Mouse (Mus musculus): ENCODE data around the gene Gyg. TPM values are rescaled to one million over a fixed set of nuclear protein-coding genes. Genes with fewer than 3 reads are reported as not detected.

The Gyg gene
- total and polyA plus RNA-seq, 3 experiments: 19.6 to 26.2 (median 22.7) TPM

DNA sequence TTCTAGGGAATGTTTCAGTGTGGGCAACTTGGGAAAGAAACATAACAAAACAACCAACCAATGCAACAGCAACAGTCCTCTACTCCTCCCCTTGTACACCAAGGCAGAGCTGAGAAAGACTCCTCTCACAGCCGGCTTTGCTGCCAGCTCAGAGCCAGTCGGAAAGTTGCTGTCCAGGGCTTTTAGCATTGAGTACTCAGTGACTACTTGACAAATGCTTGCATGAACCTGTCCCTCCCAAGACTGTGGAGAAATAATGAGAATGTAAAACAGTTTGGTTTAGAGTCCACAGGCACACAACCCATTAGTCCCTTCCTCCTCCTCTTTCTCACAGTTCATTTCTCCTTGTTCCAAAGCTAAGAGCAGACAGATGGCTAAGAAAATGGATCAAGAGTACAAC is 10.7 kb downstream of the Gyg start:
- dilution Hi-C loops (cut with MboI; ENCODE audit: extremely low pct_ligation_motif_present, extremely low pct_unique_long_range_greater_than_20kb, low sequenced_read_pairs) (no loop called here), in situ Hi-C loops (cut with MboI; ENCODE audit: low pct_ligation_motif_present, low pct_unique_long_range_greater_than_20kb, low sequenced_read_pairs) (no loop called here)
- Histone ChIP-seq H3K27me3 (replicated peaks) (no peaks in the 10 kb centered on the region), H3K79me2 (replicated peaks; ENCODE audit: control insufficient read depth, extremely low read depth, insufficient read depth, poor library complexity, severe bottlenecking) (no peaks in the 10 kb centered on the region), H3K4me1 (ENCODE audit: control insufficient read depth in 1 of 2, insufficient read depth in 2 of 2) (peaks cover 0 to 3% of the 10 kb centered on the region in 2 experiments; a peak in 1 of 4 replicates), H3K4me2 (ENCODE audit: insufficient read depth, low read depth, poor library complexity, severe bottlenecking) (no peak overlapping the region), H3K4me3 (replicated peaks in 1 of 3; ENCODE audit: low read depth in 2 of 3, low read length in 2 of 3, poor library complexity in 1 of 3) (no peak overlapping the region), H3K27ac (ENCODE audit: insufficient read depth, low read depth) (no peak overlapping the region), H3K36me3 (replicated peaks in 1 of 2; ENCODE audit: control insufficient read depth in 1 of 2, insufficient read depth in 1 of 2, low read length in 1 of 2) (peaks cover 12 to 45% of the 10 kb centered on the region in 2 experiments), H3K9ac (ENCODE audit: insufficient read depth, low read depth) (no peak overlapping the region), H3K9me3 (replicated peaks; ENCODE audit: low read length) (no peaks in the 10 kb centered on the region)
- no peak for DNase-seq (ENCODE audit: extremely low read depth)
- TF ChIP-seq POLR2AphosphoS2 (IDR thresholded peaks at IDR 0.05; ENCODE audit: low read depth, low read length): no peak
- no peak for TF ChIP-seq MEF2A (IDR thresholded peaks at IDR 0.05; ENCODE audit: borderline replicate concordance, low read depth, low read length)
- no peak for TF ChIP-seq POLR2A (IDR thresholded peaks at IDR 0.05; ENCODE audit: low read depth, low read length)
- no peak for TF ChIP-seq IRF4 (IDR thresholded peaks at IDR 0.05; ENCODE audit: low read depth, low read length)
- no peak for TF ChIP-seq JUND (conservative IDR thresholded peaks at IDR 0.05; ENCODE audit: low read depth, low read length)
- no peak for TF ChIP-seq SIN3A (IDR thresholded peaks at IDR 0.05; ENCODE audit: low read length)
- no peak for TF ChIP-seq E2F4 (IDR thresholded peaks at IDR 0.05; ENCODE audit: insufficient replicate concordance, low read depth, low read length)
- TF ChIP-seq USF1 (IDR thresholded peaks at IDR 0.05; ENCODE audit: low read depth, low read length): no peak
- TF ChIP-seq CHD2 (IDR thresholded peaks at IDR 0.05; ENCODE audit: low read length): no peak
- no peak for TF ChIP-seq MAFK (IDR thresholded peaks at IDR 0.05; ENCODE audit: insufficient replicate concordance, low read length)
- TF ChIP-seq BHLHE40 (IDR thresholded peaks at IDR 0.05; ENCODE audit: low read depth, low read length): no peak
- TF ChIP-seq CTCF (conservative IDR thresholded peaks at IDR 0.05 in 1 of 2, IDR thresholded peaks at IDR 0.05 in 1 of 2; ENCODE audit: low read depth in 2 of 2, low read length in 2 of 2): no peak
- TF ChIP-seq RCOR1 (conservative IDR thresholded peaks at IDR 0.05; ENCODE audit: low read depth, low read length): no peak
- no peak for TF ChIP-seq UBTF (IDR thresholded peaks at IDR 0.05; ENCODE audit: low read depth, low read length)
- no peak for TF ChIP-seq PAX5 (IDR thresholded peaks at IDR 0.05; ENCODE audit: low read length)
- TF ChIP-seq MXI1 (IDR thresholded peaks at IDR 0.05; ENCODE audit: low read depth, low read length): no peak
- no peak for TF ChIP-seq TCF12 (IDR thresholded peaks at IDR 0.05; ENCODE audit: low read depth, low read length)

DNA sequence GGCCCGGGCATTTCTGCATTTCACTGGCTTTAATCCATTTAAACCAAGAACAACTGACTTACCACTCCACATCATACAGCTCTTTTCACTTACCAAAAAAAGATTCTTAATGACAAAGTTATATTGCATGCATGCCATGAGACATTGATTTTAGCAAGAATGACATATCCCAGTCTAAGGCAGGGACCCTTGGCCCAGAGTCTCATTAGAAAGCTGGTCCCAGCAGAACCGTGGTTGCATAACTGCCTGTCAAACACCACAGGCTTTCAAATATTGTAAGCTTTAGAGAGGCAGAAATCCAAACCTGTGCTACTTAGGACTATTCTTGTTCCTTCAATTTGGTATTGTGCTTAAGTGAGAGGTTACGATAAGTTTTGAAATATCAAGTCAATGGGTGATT is 11.4 kb downstream of the Gyg start:
- no peak overlapping the region for H3K27ac ChIP-seq (ENCODE audit: insufficient read depth, low read depth)
- peaks cover 0 to 3% of the 10 kb centered on the region in 2 experiments; a peak in 1 of 4 replicates for H3K4me1 ChIP-seq (ENCODE audit: control insufficient read depth in 1 of 2, insufficient read depth in 2 of 2)
- H3K79me2 ChIP-seq (replicated peaks; ENCODE audit: control insufficient read depth, extremely low read depth, insufficient read depth, poor library complexity, severe bottlenecking): no peaks in the 10 kb centered on the region
- H3K4me3 ChIP-seq (replicated peaks in 1 of 3; ENCODE audit: low read depth in 2 of 3, low read length in 2 of 3, poor library complexity in 1 of 3): no peak overlapping the region
- in situ Hi-C loops (cut with MboI; ENCODE audit: low pct_ligation_motif_present, low pct_unique_long_range_greater_than_20kb, low sequenced_read_pairs): no loop called here
- TF ChIP-seq SIN3A (IDR thresholded peaks at IDR 0.05; ENCODE audit: low read length) (no peak), MAX (IDR thresholded peaks at IDR 0.05; ENCODE audit: low read length) (no peak), TCF12 (IDR thresholded peaks at IDR 0.05; ENCODE audit: low read depth, low read length) (no peak), BHLHE40 (IDR thresholded peaks at IDR 0.05; ENCODE audit: low read depth, low read length) (no peak), MEF2A (IDR thresholded peaks at IDR 0.05; ENCODE audit: borderline replicate concordance, low read depth, low read length) (no peak), MAZ (IDR thresholded peaks at IDR 0.05; ENCODE audit: low read depth, low read length) (no peak), ETS1 (conservative IDR thresholded peaks at IDR 0.05; ENCODE audit: low read depth, low read length) (no peak), SMC3 (IDR thresholded peaks at IDR 0.05; ENCODE audit: low read depth, low read length) (no peak), IRF4 (IDR thresholded peaks at IDR 0.05; ENCODE audit: low read depth, low read length) (no peak), CTCF (conservative IDR thresholded peaks at IDR 0.05 in 1 of 2, IDR thresholded peaks at IDR 0.05 in 1 of 2; ENCODE audit: low read depth in 2 of 2, low read length in 2 of 2) (no peak), ELF1 (IDR thresholded peaks at IDR 0.05; ENCODE audit: low read depth, low read length) (no peak), RCOR1 (conservative IDR thresholded peaks at IDR 0.05; ENCODE audit: low read depth, low read length) (no peak), POLR2A (IDR thresholded peaks at IDR 0.05; ENCODE audit: low read depth, low read length) (no peak), ZKSCAN1 (IDR thresholded peaks at IDR 0.05; ENCODE audit: borderline replicate concordance, low read depth, low read length) (no peak), NRF1 (IDR thresholded peaks at IDR 0.05; ENCODE audit: low read depth, low read length) (no peak), NELFE (IDR thresholded peaks at IDR 0.05; ENCODE audit: low read depth, low read length) (no peak), CHD1 (IDR thresholded peaks at IDR 0.05; ENCODE audit: low read depth, low read length) (no peak), POLR2AphosphoS2 (IDR thresholded peaks at IDR 0.05; ENCODE audit: low read depth, low read length) (no peak)
- no peak overlapping the region for H3K4me2 ChIP-seq (ENCODE audit: insufficient read depth, low read depth, poor library complexity, severe bottlenecking)
- no peak for DNase-seq (ENCODE audit: extremely low read depth)
- no peaks in the 10 kb centered on the region for H3K9me3 ChIP-seq (replicated peaks; ENCODE audit: low read length)
- dilution Hi-C loops (cut with MboI; ENCODE audit: extremely low pct_ligation_motif_present, extremely low pct_unique_long_range_greater_than_20kb, low sequenced_read_pairs): no loop called here
- H3K9ac ChIP-seq (ENCODE audit: insufficient read depth, low read depth): no peak overlapping the region
- peaks cover 12 to 41% of the 10 kb centered on the region in 2 experiments for H3K36me3 ChIP-seq (replicated peaks in 1 of 2; ENCODE audit: control insufficient read depth in 1 of 2, insufficient read depth in 1 of 2, low read length in 1 of 2)
- no peaks in the 10 kb centered on the region for H3K27me3 ChIP-seq (replicated peaks)

Data from CH12.LX (cell line).